Mouse (Mus musculus) MEL (cell line): ENCODE data around the gene Zfp287. TPM values are rescaled to one million over a fixed set of nuclear protein-coding genes. Genes with fewer than 3 reads are reported as not detected.

Experiments used
- DNase-seq: peaks from one replicate; pipeline ENCODE4 v3.0.0; 2011; ENCODE audit warnings: low read depth, low spot score
- H3K27ac ChIP-seq: 2 replicates; pipeline ENCODE4 v1.5.1; 2012; ENCODE audit warnings: low read depth, mild to moderate bottlenecking, control low read depth, low read length, moderate library complexity; ENCODE audit not compliant: control insufficient read depth
- H3K27me3 ChIP-seq, 2 experiments: fragments of 150-350 bp in 1 of 2; sonication (generic) in 1 of 2; 2 replicates each; pipeline ENCODE4 v1.6.1; 2012; ENCODE audit warnings: low read length in 2 of 2, mild to moderate bottlenecking in 2 of 2, improper control_type of control experiment in 1 of 2, moderate library complexity in 1 of 2; ENCODE audit not compliant: insufficient read depth in 2 of 2, control insufficient read depth in 1 of 2
- H3K36me3 ChIP-seq, 2 experiments: 2 replicates each; pipeline ENCODE4 v1.6.1; 2012 to 2014; ENCODE audit warnings: low read length in 2 of 2, improper control_type of control experiment in 1 of 2, inconsistent platforms in 1 of 2, mild to moderate bottlenecking in 1 of 2; ENCODE audit not compliant: insufficient read depth in 2 of 2, control insufficient read depth in 1 of 2
- H3K4me1 ChIP-seq, 2 experiments: fragments of 150-350 bp in 1 of 2; sonication (generic) in 1 of 2; 2 replicates each; pipeline ENCODE4 v1.6.1; 2012; ENCODE audit warnings: low read length in 2 of 2, improper control_type of control experiment in 1 of 2, mild to moderate bottlenecking in 1 of 2; ENCODE audit not compliant: insufficient read depth in 2 of 2, control insufficient read depth in 1 of 2
- H3K4me3 ChIP-seq, 2 experiments: fragments of 150-350 bp in 1 of 2; sonication (generic) in 1 of 2; 2 replicates each; pipeline ENCODE4 v1.5.1; 2012; ENCODE audit warnings: low read depth in 2 of 2, low read length in 2 of 2, mild to moderate bottlenecking in 2 of 2, moderate library complexity in 2 of 2, control low read depth in 1 of 2, improper control_type of control experiment in 1 of 2; ENCODE audit not compliant: control insufficient read depth in 1 of 2, insufficient read depth in 1 of 2
- H3K79me2 ChIP-seq: 2 replicates; pipeline ENCODE4 v1.6.1; 2012; ENCODE audit warnings: mild to moderate bottlenecking, low read length, moderate library complexity; ENCODE audit not compliant: control insufficient read depth, poor library complexity, insufficient read depth
- H3K9ac ChIP-seq: 2 replicates; pipeline ENCODE4 v1.6.1; 2012; ENCODE audit warnings: low read depth, mild to moderate bottlenecking, control low read depth, low read length, moderate library complexity; ENCODE audit not compliant: control insufficient read depth, poor library complexity, severe bottlenecking
- H3K9me3 ChIP-seq: fragments of 150-350 bp; sonication (generic); replicated peaks from 2 replicates; pipeline ENCODE4 v1.6.1; 2012; ENCODE audit warnings: mild to moderate bottlenecking, low read length, improper control_type of control experiment, moderate library complexity; ENCODE audit not compliant: insufficient read depth
- CHD2 ChIP-seq: IDR thresholded peaks from 2 replicates; pipeline ENCODE4 v1.6.1; 2011; ENCODE audit warnings: low read length, improper control_type of control experiment
- CTCF ChIP-seq, 3 experiments: IDR thresholded peaks in 2 of 3; conservative IDR thresholded peaks in 1 of 3; 2 replicates each; pipeline ENCODE4 v1.5.1; 2011 to 2012; ENCODE audit warnings: low read length in 3 of 3, low read depth in 2 of 3, mild to moderate bottlenecking in 2 of 3, improper control_type of control experiment in 1 of 3, inconsistent platforms in 1 of 3, mixed read lengths in 1 of 3, moderate library complexity in 1 of 3; ENCODE audit not compliant: control insufficient read depth in 1 of 3, insufficient read depth in 1 of 3, poor library complexity in 1 of 3, severe bottlenecking in 1 of 3
- ELF1 ChIP-seq: IDR thresholded peaks from 2 replicates; pipeline ENCODE4 v1.6.1; 2014; ENCODE audit warnings: low read depth, mild to moderate bottlenecking, inconsistent platforms, low read length, improper control_type of control experiment, moderate library complexity
- EP300 ChIP-seq, 2 experiments: IDR thresholded peaks; 2 replicates each; pipeline ENCODE4 v1.6.1; 2011; ENCODE audit warnings: improper control_type of control experiment in 2 of 2, low read length in 2 of 2, low read depth in 1 of 2, mild to moderate bottlenecking in 1 of 2
- ETS1 ChIP-seq: IDR thresholded peaks from 2 replicates; pipeline ENCODE4 v1.6.1; 2012; ENCODE audit warnings: low read depth, mild to moderate bottlenecking, inconsistent platforms, low read length, improper control_type of control experiment, moderate library complexity
- GABPA ChIP-seq: IDR thresholded peaks from 2 replicates; pipeline ENCODE4 v1.6.1; 2012; ENCODE audit warnings: low read depth, mild to moderate bottlenecking, inconsistent platforms, low read length, improper control_type of control experiment, moderate library complexity
- JUND ChIP-seq: IDR thresholded peaks from 2 replicates; pipeline ENCODE4 v1.6.1; 2011; ENCODE audit warnings: low read depth, mild to moderate bottlenecking, improper control_type of control experiment, low read length
- KAT2A ChIP-seq: conservative IDR thresholded peaks from 2 replicates; pipeline ENCODE4 v1.6.1; 2012; ENCODE audit warnings: low read depth, low read length, improper control_type of control experiment, inconsistent platforms
- MAZ ChIP-seq: IDR thresholded peaks from 2 replicates; pipeline ENCODE4 v1.6.1; 2012; ENCODE audit warnings: low read depth, mild to moderate bottlenecking, inconsistent platforms, low read length, improper control_type of control experiment
- MXI1 ChIP-seq: IDR thresholded peaks from 2 replicates; pipeline ENCODE4 v1.6.1; 2011; ENCODE audit warnings: mild to moderate bottlenecking, low read depth, low read length, improper control_type of control experiment
- NRF1 ChIP-seq: IDR thresholded peaks from 2 replicates; pipeline ENCODE4 v1.6.1; 2014; ENCODE audit warnings: low read depth, mild to moderate bottlenecking, inconsistent platforms, low read length, improper control_type of control experiment, moderate library complexity; ENCODE audit not compliant: poor library complexity, insufficient read depth, severe bottlenecking
- POLR2AphosphoS5 ChIP-seq: IDR thresholded peaks from 2 replicates; pipeline ENCODE4 v1.6.1; 2012; ENCODE audit warnings: low read depth, borderline replicate concordance, mild to moderate bottlenecking, inconsistent platforms, low read length, moderate library complexity, mixed read lengths
- RAD21 ChIP-seq: IDR thresholded peaks from 2 replicates; pipeline ENCODE4 v1.6.1; 2011; ENCODE audit warnings: mild to moderate bottlenecking, low read depth, low read length, improper control_type of control experiment
- SIN3A ChIP-seq: IDR thresholded peaks from 2 replicates; pipeline ENCODE4 v1.6.1; 2012; ENCODE audit warnings: low read length, improper control_type of control experiment, inconsistent platforms
- SMC3 ChIP-seq: IDR thresholded peaks from 2 replicates; pipeline ENCODE4 v1.6.1; 2011; ENCODE audit warnings: low read depth, low read length, improper control_type of control experiment
- ZC3H11A ChIP-seq: IDR thresholded peaks from 2 replicates; pipeline ENCODE4 v1.6.1; 2012; ENCODE audit warnings: low read depth, mild to moderate bottlenecking, inconsistent platforms, low read length, improper control_type of control experiment
- polyA plus RNA-seq, 2 experiments: library from polyadenylated mRNA; stranded (reverse) in 1 of 2; unstranded in 1 of 2; fragments of >175 nt in 1 of 2; fragments of >200 nt in 1 of 2; gene quantifications; 2 replicates each; pipeline versions ENCODE4 v1.2.1 to v1.2.4; 2012; ENCODE audit warnings: low replicate concordance in 2 of 2, low read depth in 1 of 2; ENCODE audit not compliant: insufficient read length in 2 of 2, insufficient read depth in 1 of 2, missing spikeins in 1 of 2
- total RNA-seq: library from RNA; depleted of rRNA; stranded (reverse); fragments of 300-350 nt; gene quantifications from 2 replicates; pipeline ENCODE4 v1.2.3, GENCODE M21; 2012

The Zfp287 gene
- total and polyA plus RNA-seq, 3 experiments: not detected

DNA sequence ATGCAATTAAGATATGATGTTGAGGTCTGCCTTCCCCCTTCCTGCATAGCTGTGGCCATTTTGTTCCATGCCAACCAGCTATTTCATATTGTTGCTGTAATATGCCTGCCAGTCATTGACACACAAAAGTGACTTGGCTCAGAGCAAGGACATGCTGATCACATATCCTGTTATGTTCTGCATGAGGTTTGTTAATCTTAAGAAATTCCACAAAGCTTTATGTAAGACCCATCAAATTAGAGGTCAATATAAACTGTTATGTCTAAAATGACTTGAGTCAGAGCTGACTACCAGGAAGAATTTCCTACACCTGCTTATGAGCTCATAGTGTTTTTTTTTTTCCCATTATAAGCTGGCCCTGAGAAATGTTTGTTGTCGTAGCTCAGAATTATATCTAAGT, 30.5 kb downstream of the Zfp287 start:
- no peak overlapping the region for H3K27ac ChIP-seq
- no peak for DNase-seq
- TF ChIP-seq CTCF (IDR thresholded peaks at IDR 0.05 in 2 of 3, conservative IDR thresholded peaks at IDR 0.05 in 1 of 3; ENCODE audit: control insufficient read depth in 1 of 3, insufficient read depth in 1 of 3, low read depth in 2 of 3, low read length in 3 of 3, poor library complexity in 1 of 3, severe bottlenecking in 1 of 3): no peak
- no peak for TF ChIP-seq NRF1
- TF ChIP-seq ETS1: no peak
- TF ChIP-seq CHD2: no peak
- TF ChIP-seq GABPA: no peak
- TF ChIP-seq KAT2A: no peak
- TF ChIP-seq POLR2AphosphoS5: no peak

DNA sequence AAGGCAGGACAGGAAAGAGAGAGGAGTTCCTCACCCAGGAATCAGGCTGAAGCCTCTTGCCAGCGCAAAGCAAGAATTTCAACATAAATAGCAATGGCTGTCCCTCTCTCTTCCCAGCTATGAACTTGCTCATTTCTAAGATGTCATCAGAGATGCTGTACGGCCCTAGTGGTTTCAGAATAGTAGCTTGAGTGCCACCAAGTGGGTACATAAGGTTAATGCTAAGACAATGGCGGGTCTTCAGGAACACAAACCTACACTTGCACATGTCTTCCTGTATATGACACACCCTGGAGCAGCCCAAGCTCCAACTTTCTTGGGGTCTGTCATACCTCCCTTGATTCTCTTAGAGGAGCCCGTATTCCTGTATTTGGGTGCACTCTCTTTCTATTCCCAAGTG, 32.0 kb downstream of the Zfp287 start:
- no peak overlapping the region for H3K9ac ChIP-seq
- H3K4me1 ChIP-seq: no peaks in the 10 kb centered on the region
- DNase-seq: peak; percentile 65
- H3K9me3 ChIP-seq: no peaks in the 10 kb centered on the region
- no peak overlapping the region for H3K4me3 ChIP-seq
- H3K79me2 ChIP-seq: no peaks in the 10 kb centered on the region
- TF ChIP-seq ELF1: no peak
- peak; percentile 39; the same call in 1 of the 2 replicates for TF ChIP-seq MXI1
- peak; percentile 58 for TF ChIP-seq SMC3
- peak; percentile 71 for TF ChIP-seq RAD21
- TF ChIP-seq ZC3H11A: peak; percentile 33; the same call in 1 of the 2 replicates
- peak in 2 of 3 experiments; percentile 20 to 68; a peak in 2 of 6 replicates for TF ChIP-seq CTCF (IDR thresholded peaks at IDR 0.05 in 2 of 3, conservative IDR thresholded peaks at IDR 0.05 in 1 of 3; ENCODE audit: control insufficient read depth in 1 of 3, insufficient read depth in 1 of 3, low read depth in 2 of 3, low read length in 3 of 3, poor library complexity in 1 of 3, severe bottlenecking in 1 of 3)
- TF ChIP-seq SIN3A: 0 out of 2 replicates have a peak, but pooled peaks have one; percentile 30
- TF ChIP-seq JUND: no peak
- no peak for TF ChIP-seq CHD2
- TF ChIP-seq, all 39 proteins: peak for 6
- H3K27ac ChIP-seq: no peak overlapping the region
- H3K36me3 ChIP-seq: no peaks in the 10 kb centered on the region
- H3K27me3 ChIP-seq: peaks cover 8 to 13% of the 10 kb centered on the region in 2 experiments

More for the DNA sequence above, 30.5 kb downstream of the Zfp287 start:
- Histone ChIP-seq H3K4me1 (no peaks in the 10 kb centered on the region), H3K79me2 (no peaks in the 10 kb centered on the region), H3K27me3 (peaks cover 8 to 14% of the 10 kb centered on the region in 2 experiments), H3K4me3 (no peak overlapping the region), H3K36me3 (no peaks in the 10 kb centered on the region), H3K9ac (no peak overlapping the region), H3K9me3 (no peaks in the 10 kb centered on the region)

GRCm38 (mm10) chr11:62695126-62695525, 36.6 kb downstream of the Zfp287 start:
- peak; percentile 22 to 48 (median 24); a peak in 5 of 6 replicates for TF ChIP-seq CTCF (IDR thresholded peaks at IDR 0.05 in 2 of 3, conservative IDR thresholded peaks at IDR 0.05 in 1 of 3; ENCODE audit: control insufficient read depth in 1 of 3, insufficient read depth in 1 of 3, low read depth in 2 of 3, low read length in 3 of 3, poor library complexity in 1 of 3, severe bottlenecking in 1 of 3)
- no peak for TF ChIP-seq MAZ
- TF ChIP-seq SMC3: 0 out of 2 replicates have a peak, but pooled peaks have one; percentile 13
- no peak for TF ChIP-seq EP300 (IDR thresholded peaks at IDR 0.05; ENCODE audit: low read depth in 1 of 2, low read length in 2 of 2)
- Histone ChIP-seq H3K27ac (no peak overlapping the region), H3K4me1 (no peaks in the 10 kb centered on the region), H3K27me3 (peaks cover 3 to 7% of the 10 kb centered on the region in 2 experiments), H3K4me3 (no peak overlapping the region), H3K9ac (no peak overlapping the region), H3K9me3 (no peaks in the 10 kb centered on the region), H3K79me2 (no peaks in the 10 kb centered on the region), H3K36me3 (no peaks in the 10 kb centered on the region)
- no peak for DNase-seq
